Mouse (Mus musculus) left cerebral cortex, postnatal 36 days (tissue): ENCODE measurements around the gene Pxmp4. TPM values are rescaled to one million over a fixed set of nuclear protein-coding genes. Genes with fewer than 3 reads are reported as not detected.
A peak's percentile ranks its signal among the peaks of the same experiment; 100 is the strongest.

Experiments used
- DNase-seq, 2 experiments: peaks; one replicate each; pipeline ENCODE4 v3.0.0; 2021 to 2022; ENCODE audit warnings: low spot score in 2 of 2, mixed read lengths in 1 of 2
- intact Hi-C: fragments of 180-260 bp; cut with DNase I; formaldehyde crosslinking; loops from one replicate; pipeline ENCODE4 v1.15.1; 2025
- total RNA-seq, 2 experiments: library from RNA; stranded (reverse); gene quantifications; 2 replicates each; pipeline ENCODE4 v1.2.3; 2021

Pxmp4 gene
- total RNA-seq, 2 experiments from 2014 or later, result 12.4 to 13.9 TPM

- DNase-seq, result no peak
- intact Hi-C loops, result loop anchor here (5.0 kb wide), 1 partner anchor 203 kb away; no protein-coding TSS in a partner anchor
Measured at GRCm38 (mm10) chr2:154614841-154615576, 11.5 kb upstream of the Pxmp4 start.

GRCm38 (mm10) chr2:154613118-154614115, 9.9 kb upstream of the Pxmp4 start, which contains the start of the genes Zfp341 and 4930519P11Rik:
Gene Zfp341, plus strand, starts transcription at chr2:154613297.
Gene 4930519P11Rik, minus strand, starts transcription at chr2:154613437.
- intact Hi-C loops, result loop anchor here (1.0 to 5.0 kb wide), 3 partner anchors 29 to 201 kb away; no protein-coding TSS in a partner anchor
- DNase-seq, result peak; percentile 88 to 89

- no peak for DNase-seq
- intact Hi-C loops, result no loop called here
Measured at GRCm38 (mm10) chr2:154609050-154609767, 5.7 kb upstream of the Pxmp4 start.

- no peak for DNase-seq
- intact Hi-C loops, result no loop called here
Measured at GRCm38 (mm10) chr2:154606965-154607364, 3.5 kb upstream of the Pxmp4 start.

GRCm38 (mm10) chr2:154604156-154604555, 648 bp upstream of the Pxmp4 start:
- intact Hi-C loops, result no loop called here
- DNase-seq, result no peak

GRCm38 (mm10) chr2:154603007-154603637, 386 bp downstream of the Pxmp4 start:
- no peak for DNase-seq
- intact Hi-C loops, result no loop called here

GRCm38 (mm10) chr2:154601324-154601723, 2.2 kb downstream of the Pxmp4 start:
- no peak for DNase-seq

GRCm38 (mm10) chr2:154600586-154600985, 2.9 kb downstream of the Pxmp4 start:
- intact Hi-C loops, result no loop called here
- DNase-seq, result no peak

More at GRCm38 (mm10) chr2:154601324-154601723, 2.2 kb downstream of the Pxmp4 start:
- intact Hi-C loops, result no loop called here

- DNase-seq, result no peak
Measured at GRCm38 (mm10) chr2:154597399-154597798, 6.1 kb downstream of the Pxmp4 start.

GRCm38 (mm10) chr2:154595775-154596174, 7.7 kb downstream of the Pxmp4 start:
- peak in 1 of 2 experiments; percentile 37 for DNase-seq
- intact Hi-C loops, result no loop called here

More at GRCm38 (mm10) chr2:154597399-154597798, 6.1 kb downstream of the Pxmp4 start:
- intact Hi-C loops, result no loop called here

- intact Hi-C loops, result no loop called here
Measured at GRCm38 (mm10) chr2:154593025-154593424, 10.5 kb downstream of the Pxmp4 start.

GRCm38 (mm10) chr2:154591239-154591638, 12.3 kb downstream of the Pxmp4 start:
- intact Hi-C loops, result no loop called here
- DNase-seq, result no peak

More at GRCm38 (mm10) chr2:154593025-154593424, 10.5 kb downstream of the Pxmp4 start:
- no peak for DNase-seq

GRCm38 (mm10) chr2:154589051-154589450, 14.5 kb downstream of the Pxmp4 start:
- intact Hi-C loops, result no loop called here
- no peak for DNase-seq

- intact Hi-C loops, result no loop called here
Measured at GRCm38 (mm10) chr2:154586405-154586804, 17.1 kb downstream of the Pxmp4 start.

GRCm38 (mm10) chr2:154584931-154585601, 18.4 kb downstream of the Pxmp4 start:
- intact Hi-C loops, result loop anchor here (1.0 to 2.0 kb wide), 2 partner anchors 28 kb away; partner anchors contain the start of genes 4930519P11Rik and Zfp341
- no peak for DNase-seq

More at GRCm38 (mm10) chr2:154586405-154586804, 17.1 kb downstream of the Pxmp4 start:
- no peak for DNase-seq

- intact Hi-C loops, result loop anchor here (1.0 to 2.0 kb wide), 2 partner anchors 27 to 29 kb away; partner anchors contain the start of genes 4930519P11Rik and Zfp341
- DNase-seq, result peak; percentile 92 to 94
Measured at GRCm38 (mm10) chr2:154583906-154584872, 19.3 kb downstream of the Pxmp4 start.

- intact Hi-C loops, result no loop called here
- no peak for DNase-seq
Measured at GRCm38 (mm10) chr2:154581421-154581820, 22.1 kb downstream of the Pxmp4 start.
